Mouse (Mus musculus): ENCODE results near the gene F2. TPM values are rescaled to one million over a fixed set of nuclear protein-coding genes. Genes with fewer than 3 reads are reported as not detected.
"Not testable (repeated sequence)": the region's sequence is repeated elsewhere in the genome, so short reads cannot be mapped to it uniquely, and the experiment has no call there.

Gene F2
- polyA plus RNA-seq, 1 experiment: not detected

DNA sequence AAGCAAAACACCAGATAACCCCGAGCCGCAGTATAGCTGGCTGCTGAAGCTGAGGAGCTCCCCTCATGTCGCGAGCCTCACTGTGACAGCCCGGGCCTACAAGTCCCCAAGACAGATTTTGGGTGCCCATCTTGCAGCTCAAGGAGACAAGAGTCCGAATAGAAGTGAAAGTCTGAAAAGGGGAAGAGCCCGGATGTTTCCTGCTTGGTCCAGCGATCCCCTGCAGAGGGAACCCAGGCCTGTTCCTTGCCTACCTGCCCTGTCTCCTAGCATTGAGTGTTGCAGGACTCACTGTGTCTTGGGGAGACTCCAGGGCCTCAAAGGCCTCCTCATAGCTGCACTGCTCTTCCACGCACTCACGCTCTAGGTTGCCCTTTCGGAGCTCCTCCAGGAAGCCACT, 728 bp downstream of the F2 start:
- Histone ChIP-seq H3K27ac (ENCODE audit: insufficient read depth, low read length) (no peak overlapping the region), H3K4me3 (ENCODE audit: insufficient read depth, low read length) (no peak overlapping the region), H3K4me1 (ENCODE audit: control insufficient read depth, insufficient read depth, low read length) (no peaks in the 10 kb centered on the region)
- no peak for TF ChIP-seq CTCF (IDR thresholded peaks at IDR 0.05; ENCODE audit: borderline replicate concordance, insufficient read depth, low read length)
- no peak for TF ChIP-seq POLR2A (IDR thresholded peaks at IDR 0.05; ENCODE audit: low read depth, low read length)

DNA sequence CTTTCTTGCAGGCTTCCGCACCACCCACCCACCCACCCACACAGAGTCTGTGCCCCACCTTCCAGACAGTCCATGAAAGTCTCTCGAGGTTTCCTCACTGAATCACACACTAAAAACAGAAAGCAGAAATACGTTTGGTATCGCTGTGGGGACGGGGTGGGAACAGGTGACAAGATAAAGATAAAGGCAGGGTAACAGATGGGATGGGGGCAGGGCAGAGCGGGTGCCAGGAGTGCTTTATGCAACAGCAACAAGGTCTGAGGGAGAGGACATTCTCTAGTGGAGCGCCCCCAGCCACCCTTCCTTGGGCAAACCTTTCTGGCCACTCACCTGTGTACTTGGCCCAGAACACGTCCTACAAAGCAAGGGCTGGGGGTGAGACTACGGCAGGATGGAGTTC, 1.4 kb downstream of the F2 start:
- TF ChIP-seq POLR2A (IDR thresholded peaks at IDR 0.05; ENCODE audit: low read depth, low read length) (no peak), CTCF (IDR thresholded peaks at IDR 0.05; ENCODE audit: borderline replicate concordance, insufficient read depth, low read length) (no peak)
- no peak overlapping the region for H3K27ac ChIP-seq (ENCODE audit: insufficient read depth, low read length)
- H3K4me1 ChIP-seq (ENCODE audit: control insufficient read depth, insufficient read depth, low read length): no peaks in the 10 kb centered on the region
- no peak overlapping the region for H3K4me3 ChIP-seq (ENCODE audit: insufficient read depth, low read length)

DNA sequence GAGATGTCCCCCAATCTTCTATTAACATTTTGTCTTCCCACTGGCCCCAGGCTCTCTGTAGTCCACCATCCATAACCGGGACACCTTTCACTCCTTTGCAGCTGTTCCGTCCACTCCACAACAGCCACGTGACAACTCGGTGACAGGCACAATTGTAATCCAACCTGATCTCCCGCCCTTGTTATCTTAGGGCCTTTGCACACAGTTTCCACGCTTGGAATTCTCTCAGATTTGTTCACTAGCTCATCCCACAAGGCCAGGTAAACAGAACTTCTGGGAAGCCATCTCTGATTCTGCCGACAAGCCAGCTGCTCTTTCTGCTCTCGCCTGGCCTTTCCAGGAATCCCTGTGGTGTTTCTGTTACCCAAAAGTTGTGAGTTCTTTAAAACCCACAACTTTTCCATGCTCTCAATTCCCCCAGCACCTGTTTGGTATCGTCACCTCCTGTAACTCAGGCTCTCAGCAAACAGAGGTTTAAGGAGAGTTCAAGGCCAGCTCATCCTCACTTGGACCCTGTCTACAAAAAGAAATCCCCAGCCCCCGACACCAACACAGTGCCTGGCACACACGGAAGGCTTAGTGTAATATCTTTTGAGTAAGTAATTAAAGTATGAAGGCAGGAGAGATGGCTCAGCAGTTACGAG, 2.8 kb downstream of the F2 start:
- no peak overlapping the region for H3K4me3 ChIP-seq (ENCODE audit: insufficient read depth, low read length)
- no peak overlapping the region for H3K27ac ChIP-seq (ENCODE audit: insufficient read depth, low read length)
- H3K4me1 ChIP-seq (ENCODE audit: control insufficient read depth, insufficient read depth, low read length): no peaks in the 10 kb centered on the region
- no peak for TF ChIP-seq POLR2A (IDR thresholded peaks at IDR 0.05; ENCODE audit: low read depth, low read length)
- TF ChIP-seq CTCF (IDR thresholded peaks at IDR 0.05; ENCODE audit: borderline replicate concordance, insufficient read depth, low read length): no peak

DNA sequence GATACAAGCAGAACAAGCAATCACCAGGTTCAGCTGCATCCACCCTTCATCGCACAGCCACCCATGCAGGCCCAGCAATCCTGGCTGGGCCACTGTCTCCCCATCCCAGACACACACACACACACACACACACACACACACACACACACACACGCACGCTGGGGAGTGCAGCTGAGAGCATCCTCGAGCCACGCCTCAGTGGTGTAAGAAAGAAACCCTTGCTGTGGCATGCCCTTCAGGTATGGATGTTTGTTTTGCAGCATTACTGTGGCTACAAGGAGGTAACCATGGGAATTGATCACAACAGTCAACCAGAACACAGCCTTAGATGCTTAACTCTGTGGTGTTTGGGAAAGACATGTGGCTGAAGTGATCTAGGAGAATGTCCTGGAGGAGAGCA, 3.9 kb downstream of the F2 start:
- no peak overlapping the region for H3K4me3 ChIP-seq (ENCODE audit: insufficient read depth, low read length)
- TF ChIP-seq CTCF (IDR thresholded peaks at IDR 0.05; ENCODE audit: borderline replicate concordance, insufficient read depth, low read length): no peak
- no peak for TF ChIP-seq POLR2A (IDR thresholded peaks at IDR 0.05; ENCODE audit: low read depth, low read length)
- H3K4me1 ChIP-seq (ENCODE audit: control insufficient read depth, insufficient read depth, low read length): no peaks in the 10 kb centered on the region
- H3K27ac ChIP-seq (ENCODE audit: insufficient read depth, low read length): no peak overlapping the region

DNA sequence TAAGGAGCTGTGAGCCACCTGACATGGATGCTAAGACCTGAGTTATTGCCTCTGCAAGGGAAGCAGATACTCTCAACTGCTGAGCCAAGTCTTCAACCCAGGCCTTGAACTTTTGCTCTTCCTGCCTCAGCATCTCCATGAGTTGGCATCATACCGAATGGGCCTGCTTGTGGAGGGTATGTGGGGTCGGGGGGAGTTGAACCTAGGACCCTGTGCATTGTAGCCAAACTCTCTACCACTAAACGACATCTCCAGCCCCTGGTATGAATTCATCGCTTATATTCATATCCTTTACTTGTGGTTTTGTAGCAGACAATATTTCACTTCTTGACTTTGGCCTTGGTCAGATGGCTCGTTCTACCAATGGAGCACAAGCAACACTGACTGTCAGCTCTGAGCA, 4.4 kb downstream of the F2 start:
- Histone ChIP-seq H3K27ac (ENCODE audit: insufficient read depth, low read length) (no peak overlapping the region), H3K4me3 (ENCODE audit: insufficient read depth, low read length) (no peak overlapping the region), H3K4me1 (ENCODE audit: control insufficient read depth, insufficient read depth, low read length) (no peaks in the 10 kb centered on the region)
- TF ChIP-seq POLR2A (IDR thresholded peaks at IDR 0.05; ENCODE audit: low read depth, low read length): no peak
- no peak for TF ChIP-seq CTCF (IDR thresholded peaks at IDR 0.05; ENCODE audit: borderline replicate concordance, insufficient read depth, low read length)

DNA sequence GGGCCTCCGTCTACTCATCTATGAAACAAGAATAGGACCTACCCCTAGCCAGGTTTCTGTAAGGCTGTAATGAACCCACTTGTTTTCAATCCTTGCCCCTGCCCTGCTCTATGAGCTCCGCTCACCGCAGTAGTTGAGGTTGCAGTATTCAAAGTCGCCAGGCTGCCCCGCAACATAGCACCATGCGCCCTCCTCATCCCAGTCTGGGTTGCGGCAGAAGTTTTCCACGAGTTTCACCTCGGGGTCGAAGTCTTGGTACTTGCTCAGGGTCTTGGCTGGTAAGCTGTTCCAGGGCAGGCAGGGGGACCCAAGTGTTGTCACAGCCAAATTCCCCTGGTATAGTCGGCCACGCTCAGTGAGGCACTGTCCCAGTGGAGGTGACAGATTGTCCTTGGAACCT, 5.8 kb downstream of the F2 start:
- no peak overlapping the region for H3K4me3 ChIP-seq (ENCODE audit: insufficient read depth, low read length)
- H3K4me1 ChIP-seq (ENCODE audit: control insufficient read depth, insufficient read depth, low read length): no peaks in the 10 kb centered on the region
- H3K27ac ChIP-seq (ENCODE audit: insufficient read depth, low read length): no peak overlapping the region
- no peak for TF ChIP-seq CTCF (IDR thresholded peaks at IDR 0.05; ENCODE audit: borderline replicate concordance, insufficient read depth, low read length)
- no peak for TF ChIP-seq POLR2A (IDR thresholded peaks at IDR 0.05; ENCODE audit: low read depth, low read length)

DNA sequence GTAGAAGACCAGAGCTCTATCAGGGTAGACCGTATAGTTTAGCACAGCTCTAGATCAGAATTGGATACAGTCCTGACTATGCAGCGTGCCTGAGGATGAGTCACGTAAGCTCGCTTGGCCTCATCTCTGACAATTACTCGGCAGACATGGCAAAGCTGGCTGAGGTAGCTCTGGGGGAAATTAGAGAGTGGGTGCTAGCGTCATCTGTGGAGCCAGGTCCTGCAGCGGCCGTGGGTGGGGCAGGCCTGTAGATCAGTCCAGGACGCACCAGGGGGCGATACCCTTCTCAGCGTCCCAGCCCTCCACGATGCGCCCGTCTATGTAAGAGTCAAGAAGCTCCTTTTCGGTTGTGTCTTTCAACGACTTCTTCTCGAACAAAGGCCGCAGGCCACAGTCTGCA, 6.5 kb downstream of the F2 start:
- Histone ChIP-seq H3K4me1 (ENCODE audit: control insufficient read depth, insufficient read depth, low read length) (no peaks in the 10 kb centered on the region), H3K4me3 (ENCODE audit: insufficient read depth, low read length) (no peak overlapping the region), H3K27ac (ENCODE audit: insufficient read depth, low read length) (no peak overlapping the region)
- TF ChIP-seq CTCF (IDR thresholded peaks at IDR 0.05; ENCODE audit: borderline replicate concordance, insufficient read depth, low read length): no peak
- TF ChIP-seq POLR2A (IDR thresholded peaks at IDR 0.05; ENCODE audit: low read depth, low read length): no peak

DNA sequence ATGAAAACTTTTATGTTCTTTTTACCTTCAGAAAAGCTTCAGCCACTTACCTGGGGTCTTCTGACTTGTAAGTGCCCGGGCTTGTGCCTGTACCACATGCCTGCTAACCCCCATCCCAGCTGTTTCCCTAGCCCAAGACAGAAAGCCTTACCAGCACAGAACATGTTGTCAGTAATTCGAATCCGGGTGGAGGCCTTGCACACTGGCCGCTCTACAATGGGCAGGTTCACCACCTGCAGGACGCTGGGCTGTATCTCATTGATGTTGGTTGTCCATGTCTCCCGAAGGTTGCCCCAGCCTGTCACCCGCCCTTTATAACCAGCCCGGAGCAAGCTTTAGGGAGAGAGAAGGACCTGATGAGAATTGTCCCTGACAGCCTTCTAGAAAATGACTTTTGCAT, 8.0 kb downstream of the F2 start:
- Histone ChIP-seq H3K4me1 (ENCODE audit: control insufficient read depth, insufficient read depth, low read length) (no peaks in the 10 kb centered on the region), H3K4me3 (ENCODE audit: insufficient read depth, low read length) (no peak overlapping the region), H3K27ac (ENCODE audit: insufficient read depth, low read length) (no peak overlapping the region)
- no peak for TF ChIP-seq POLR2A (IDR thresholded peaks at IDR 0.05; ENCODE audit: low read depth, low read length)
- TF ChIP-seq CTCF (IDR thresholded peaks at IDR 0.05; ENCODE audit: borderline replicate concordance, insufficient read depth, low read length): no peak

DNA sequence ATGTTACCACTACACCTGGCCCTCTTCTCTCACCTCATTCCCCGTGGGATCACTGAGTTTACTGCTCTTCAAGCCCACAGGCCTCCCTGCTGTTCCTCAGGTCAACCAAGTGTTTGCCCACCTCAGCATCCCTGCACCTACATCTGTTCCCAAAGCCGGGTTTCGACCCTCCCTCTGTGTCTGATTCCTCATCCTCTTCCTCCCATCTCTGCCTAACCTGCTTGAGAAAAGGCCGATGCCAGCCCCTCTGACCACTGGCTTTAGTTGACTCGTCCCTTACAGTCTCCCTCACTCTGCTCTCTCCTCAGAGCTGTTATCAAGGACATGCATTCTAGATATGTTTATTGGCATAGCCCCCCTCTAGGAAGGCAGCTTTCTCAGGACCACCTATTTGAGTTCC, 8.7 kb downstream of the F2 start:
- H3K4me3 ChIP-seq (ENCODE audit: insufficient read depth, low read length): no peak overlapping the region
- H3K27ac ChIP-seq (ENCODE audit: insufficient read depth, low read length): no peak overlapping the region
- TF ChIP-seq POLR2A (IDR thresholded peaks at IDR 0.05; ENCODE audit: low read depth, low read length) (no peak), CTCF (IDR thresholded peaks at IDR 0.05; ENCODE audit: borderline replicate concordance, insufficient read depth, low read length) (no peak)
- H3K4me1 ChIP-seq (ENCODE audit: control insufficient read depth, insufficient read depth, low read length): no peaks in the 10 kb centered on the region

DNA sequence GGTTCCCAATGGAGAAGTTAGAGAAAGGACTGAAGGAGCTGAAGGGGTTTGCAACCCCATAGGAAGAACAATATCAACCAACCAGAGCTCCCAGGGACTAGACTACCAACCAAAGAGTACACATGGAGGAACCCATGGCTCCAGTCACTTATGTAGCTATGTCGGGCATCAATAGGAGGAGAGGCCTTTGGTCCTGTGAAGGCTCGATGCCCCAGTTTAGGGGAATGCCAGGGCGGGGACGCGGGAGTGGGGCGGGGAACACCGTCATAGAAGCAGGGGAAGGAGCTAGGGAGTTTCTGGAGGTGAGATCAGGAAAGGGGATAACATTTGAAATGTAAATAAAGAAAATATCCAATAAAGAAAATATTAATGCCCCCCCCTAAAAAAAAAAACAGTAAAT, 12.8 kb downstream of the F2 start:
- not testable (repeated sequence) for H3K4me1 ChIP-seq (ENCODE audit: control insufficient read depth, insufficient read depth, low read length); H3K27ac ChIP-seq (ENCODE audit: insufficient read depth, low read length); H3K4me3 ChIP-seq (ENCODE audit: insufficient read depth, low read length)

DNA sequence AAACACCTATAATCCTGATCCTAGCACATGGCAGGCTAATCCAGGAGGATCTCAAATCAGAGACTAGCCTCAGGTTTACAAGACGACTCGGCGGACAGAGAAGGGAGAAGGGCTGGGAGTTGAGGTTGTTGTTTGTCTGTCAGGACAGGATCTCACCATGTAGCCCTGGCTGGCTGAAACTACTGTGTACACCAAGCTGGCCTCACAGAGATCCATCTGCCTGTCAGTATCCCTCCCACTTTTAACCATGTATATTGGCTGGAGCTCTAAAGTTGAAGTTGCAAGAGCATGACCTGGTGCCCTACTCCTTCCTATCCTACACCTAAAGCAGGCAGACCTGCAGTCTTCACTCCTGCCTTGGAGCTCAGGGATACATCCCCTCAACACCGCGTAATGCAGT, 13.9 kb downstream of the F2 start:
- no peak overlapping the region for H3K27ac ChIP-seq (ENCODE audit: insufficient read depth, low read length)
- H3K4me3 ChIP-seq (ENCODE audit: insufficient read depth, low read length): no peak overlapping the region
- TF ChIP-seq CTCF (IDR thresholded peaks at IDR 0.05; ENCODE audit: borderline replicate concordance, insufficient read depth, low read length) (no peak), POLR2A (IDR thresholded peaks at IDR 0.05; ENCODE audit: low read depth, low read length) (no peak)
- H3K4me1 ChIP-seq (ENCODE audit: control insufficient read depth, insufficient read depth, low read length): no peaks in the 10 kb centered on the region

DNA sequence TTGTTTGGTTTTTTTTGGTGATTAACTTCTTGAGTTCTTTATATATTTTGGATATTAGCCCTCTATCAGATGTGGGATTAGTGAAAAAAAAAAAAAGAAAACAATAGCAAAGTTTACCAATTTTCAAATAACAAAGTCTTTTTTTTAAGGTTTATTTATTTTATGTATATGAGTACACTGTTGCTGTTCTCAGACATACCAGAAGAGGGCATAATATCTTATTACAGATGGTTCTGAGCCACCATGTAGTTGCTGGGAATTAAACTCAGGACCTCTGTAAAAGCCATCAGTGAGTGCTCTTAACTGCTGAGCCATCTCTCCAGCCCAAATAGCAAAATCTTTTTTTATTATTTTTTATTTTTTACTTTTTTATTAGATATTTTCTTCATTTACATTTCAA, 26.8 kb downstream of the F2 start:
- H3K27ac ChIP-seq (ENCODE audit: insufficient read depth, low read length); H3K4me1 ChIP-seq (ENCODE audit: control insufficient read depth, insufficient read depth, low read length): not testable (repeated sequence)

More for the DNA sequence above, 26.8 kb downstream of the F2 start:
- H3K4me3 ChIP-seq (ENCODE audit: insufficient read depth, low read length): not testable (repeated sequence)
